ENCODE assay signal across 8 mouse cellular contexts in the genomic region with DNA sequence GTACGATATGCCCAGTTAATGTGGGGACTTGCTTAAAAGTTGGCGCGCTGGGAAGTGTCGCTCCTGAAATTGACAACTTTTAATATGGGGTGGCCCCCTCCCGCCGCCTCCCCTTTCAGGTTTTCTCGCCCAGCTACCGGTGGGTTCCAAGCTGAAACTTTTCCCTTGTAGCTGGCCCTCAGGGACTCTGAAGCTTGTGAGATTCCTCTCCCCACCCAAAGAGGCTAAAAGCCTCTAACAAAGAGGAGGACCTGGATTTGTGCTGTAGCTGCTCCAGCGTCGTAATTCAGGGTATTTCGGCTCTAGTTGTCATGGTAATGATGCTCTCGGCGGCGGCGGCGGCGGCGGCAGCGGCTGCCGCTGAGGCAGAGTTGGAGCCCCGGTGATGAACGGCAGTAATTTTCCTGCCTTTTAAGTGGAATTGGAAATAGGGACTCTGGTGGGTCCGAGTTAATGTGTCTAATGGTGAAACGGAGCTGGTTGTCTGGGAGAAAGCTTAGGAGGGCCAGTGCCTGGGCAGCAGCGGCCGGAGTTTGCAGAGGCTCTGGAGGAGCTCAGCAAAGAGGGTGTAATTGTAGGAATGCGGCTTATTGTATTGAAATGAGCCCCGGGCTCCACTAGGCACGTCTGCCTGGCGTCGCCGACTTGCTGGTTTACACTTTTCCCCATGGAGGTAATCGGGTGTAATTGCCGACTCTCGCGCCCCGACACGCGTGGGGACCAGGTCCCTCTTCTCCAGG. TPM values are rescaled to one million over a fixed set of nuclear protein-coding genes. Genes with fewer than 3 reads are reported as not detected.
DNase-seq lines count a peak whose midpoint lies in the region; ATAC-seq lines count a peak whose summit lies in the region.

No protein-coding gene starts in this region.

- ATAC-seq in kidney, embryonic 14.5 days (ENCODE audit: low FRiP score, low TSS enrichment): no peak
- ATAC-seq in limb, embryonic 11.5 days (ENCODE audit: insufficient number of reproducible peaks, low FRiP score, low TSS enrichment, low read depth): no peak

- no peaks in the 10 kb centered on the region for H3K36me3 ChIP-seq in kidney, embryonic 14.5 days (ENCODE audit: control insufficient read depth, insufficient read depth, low read length)
- no peaks in the 10 kb centered on the region for H3K36me3 ChIP-seq in embryonic facial prominence, embryonic 10.5 days (replicated peaks)
- H3K36me3 ChIP-seq in limb, embryonic 11.5 days (ENCODE audit: control insufficient read depth, insufficient read depth, low read length): no peaks in the 10 kb centered on the region

- peak overlapping the region; percentile 51; the same call in 1 of the 2 replicates for H3K9ac ChIP-seq in kidney, embryonic 14.5 days (ENCODE audit: low read depth, low read length)
- peak overlapping the region; percentile 56 for H3K9ac ChIP-seq in limb, embryonic 11.5 days (ENCODE audit: low read length)

- H3K27me3 ChIP-seq in kidney, embryonic 14.5 days (ENCODE audit: control insufficient read depth, insufficient read depth, low read length): peaks cover 54% of the 10 kb centered on the region
- peaks cover 58% of the 10 kb centered on the region for H3K27me3 ChIP-seq in embryonic facial prominence, embryonic 10.5 days (replicated peaks; ENCODE audit: low read depth, poor library complexity, severe bottlenecking)
- peaks cover 50% of the 10 kb centered on the region for H3K27me3 ChIP-seq in limb, embryonic 11.5 days (ENCODE audit: control insufficient read depth, insufficient read depth, low read length)

- intact Hi-C loops in heart, postnatal 36 days (cut with DNase I): loop anchor here (2.0 to 10.0 kb wide), 5 partner anchors 79 to 691 kb away; a partner anchor contains a TSS

- H3K4me3 ChIP-seq in kidney, embryonic 14.5 days (ENCODE audit: low read length): peak overlapping the region; percentile 59
- peak overlapping the region; percentile 78 for H3K4me3 ChIP-seq in embryonic facial prominence, embryonic 10.5 days
- peak overlapping the region; percentile 61 for H3K4me3 ChIP-seq in limb, embryonic 11.5 days (ENCODE audit: low read depth, low read length)

- peak overlapping the region; percentile 100 for H3K4me2 ChIP-seq in kidney, embryonic 14.5 days (replicated peaks; ENCODE audit: low read depth, low read length)
- H3K4me2 ChIP-seq in limb, embryonic 11.5 days (ENCODE audit: low read depth, severe bottlenecking): peak overlapping the region; percentile 99

- H3K4me1 ChIP-seq in kidney, embryonic 14.5 days (ENCODE audit: control insufficient read depth, insufficient read depth, low read length): peaks cover 13% of the 10 kb centered on the region; the same call in 1 of the 2 replicates
- H3K4me1 ChIP-seq in embryonic facial prominence, embryonic 10.5 days: peaks cover 53% of the 10 kb centered on the region
- peaks cover 21% of the 10 kb centered on the region; the same call in 1 of the 2 replicates for H3K4me1 ChIP-seq in limb, embryonic 11.5 days (ENCODE audit: control insufficient read depth, insufficient read depth, low read length)

- WGBS in kidney, embryonic 14.5 days: under 1% methylated on average over 39 of the region's 39 CpGs
- under 1% methylated on average over 39 of the region's 39 CpGs for WGBS in embryonic facial prominence, embryonic 10.5 days
- under 1% methylated on average over 39 of the region's 39 CpGs for WGBS in limb, embryonic 11.5 days

- no peak for DNase-seq in kidney, postnatal 25 days
- DNase-seq in T-cell, adult 2 months (ENCODE audit: low spot score): peak; percentile 64
- peak; percentile 80 for DNase-seq in embryonic facial prominence, embryonic 10.5 days (ENCODE audit: low spot score)
- DNase-seq in heart, postnatal 36 days: peak; percentile 35 to 51
- DNase-seq in limb, embryonic 11.5 days (ENCODE audit: low spot score): peak; percentile 74
- DNase-seq in naive thymus-derived CD4-positive, alpha-beta T cell, adult 2 months (ENCODE audit: low read depth): peak; percentile 77
- DNase-seq in thymus, postnatal 4 days: peak; percentile 65

- no peak overlapping the region for H3K27ac ChIP-seq in kidney, embryonic 14.5 days (ENCODE audit: low read depth, low read length)
- H3K27ac ChIP-seq in embryonic facial prominence, embryonic 10.5 days (replicated peaks): peak overlapping the region; percentile 83
- H3K27ac ChIP-seq in limb, embryonic 11.5 days (replicated peaks; ENCODE audit: low read depth, low read length): no peak overlapping the region

- no peaks in the 10 kb centered on the region for H3K9me3 ChIP-seq in kidney, embryonic 14.5 days (ENCODE audit: control insufficient read depth, low read length)
- H3K9me3 ChIP-seq in embryonic facial prominence, embryonic 10.5 days: no peaks in the 10 kb centered on the region
- no peaks in the 10 kb centered on the region for H3K9me3 ChIP-seq in limb, embryonic 11.5 days (ENCODE audit: control insufficient read depth, low read length)

RNA-seq across cellular contexts. Expression of a gene that starts 0.9 kb away (rescaled TPM):
- 0.04 and 0.08 TPM in 2 replicates for polyA plus RNA-seq in kidney, embryonic 14.5 days (2014; fragmentation: Nextera tagmentation; extraction: Ambion mirVana)
- 0.17 and 0.19 TPM in 2 replicates for polyA plus RNA-seq in embryonic facial prominence, embryonic 10.5 days (2016; fragmentation: Nextera tagmentation; extraction: Ambion mirVana)
- total RNA-seq in heart, postnatal 36 days (2021): 10 to 100 TPM in 1 of 2 experiments, 1 to 10 TPM in 1; 2.3 to 12.3 TPM
- 0.17 and 0.28 TPM in 2 replicates for polyA plus RNA-seq in limb, embryonic 11.5 days (2014; fragmentation: Nextera tagmentation; extraction: Ambion mirVana)

Comparison
In these comparisons a context has a peak if more than half of its experiments do, and no peak if none do; other contexts are left out.
1. DNase-seq: peak in T-cell, adult 2 months (single experiment), embryonic facial prominence, embryonic 10.5 days (single experiment), heart, postnatal 36 days (2 of 2), limb, embryonic 11.5 days (single experiment), naive thymus-derived CD4-positive, alpha-beta T cell, adult 2 months (single experiment) and thymus, postnatal 4 days (single experiment); none in kidney, postnatal 25 days (0 of 2).
2. Peak in every context shown above with its lines, with median percentiles within 50 percentile points of each other: H3K4me3 ChIP-seq.